Mouse (Mus musculus) MEL (cell line): ENCODE data around the gene Pex3. TPM values are rescaled to one million over a fixed set of nuclear protein-coding genes. Genes with fewer than 3 reads are reported as not detected.

Source experiments
- DNase-seq: peaks from one replicate; pipeline ENCODE4 v3.0.0; 2011; ENCODE audit warnings: low read depth, low spot score
- H3K27ac ChIP-seq: 2 replicates; pipeline ENCODE4 v1.5.1; 2012; ENCODE audit warnings: low read depth, mild to moderate bottlenecking, control low read depth, low read length, moderate library complexity; ENCODE audit not compliant: control insufficient read depth
- H3K27me3 ChIP-seq, 2 experiments: fragments of 150-350 bp in 1 of 2; sonication (generic) in 1 of 2; 2 replicates each; pipeline ENCODE4 v1.6.1; 2012; ENCODE audit warnings: low read length in 2 of 2, mild to moderate bottlenecking in 2 of 2, improper control_type of control experiment in 1 of 2, moderate library complexity in 1 of 2; ENCODE audit not compliant: insufficient read depth in 2 of 2, control insufficient read depth in 1 of 2
- H3K36me3 ChIP-seq, 2 experiments: 2 replicates each; pipeline ENCODE4 v1.6.1; 2012 to 2014; ENCODE audit warnings: low read length in 2 of 2, improper control_type of control experiment in 1 of 2, inconsistent platforms in 1 of 2, mild to moderate bottlenecking in 1 of 2; ENCODE audit not compliant: insufficient read depth in 2 of 2, control insufficient read depth in 1 of 2
- H3K4me1 ChIP-seq, 2 experiments: fragments of 150-350 bp in 1 of 2; sonication (generic) in 1 of 2; 2 replicates each; pipeline ENCODE4 v1.6.1; 2012; ENCODE audit warnings: low read length in 2 of 2, improper control_type of control experiment in 1 of 2, mild to moderate bottlenecking in 1 of 2; ENCODE audit not compliant: insufficient read depth in 2 of 2, control insufficient read depth in 1 of 2
- H3K4me3 ChIP-seq, 2 experiments: fragments of 150-350 bp in 1 of 2; sonication (generic) in 1 of 2; 2 replicates each; pipeline ENCODE4 v1.5.1; 2012; ENCODE audit warnings: low read depth in 2 of 2, low read length in 2 of 2, mild to moderate bottlenecking in 2 of 2, moderate library complexity in 2 of 2, control low read depth in 1 of 2, improper control_type of control experiment in 1 of 2; ENCODE audit not compliant: control insufficient read depth in 1 of 2, insufficient read depth in 1 of 2
- H3K79me2 ChIP-seq: 2 replicates; pipeline ENCODE4 v1.6.1; 2012; ENCODE audit warnings: mild to moderate bottlenecking, low read length, moderate library complexity; ENCODE audit not compliant: control insufficient read depth, poor library complexity, insufficient read depth
- H3K9ac ChIP-seq: 2 replicates; pipeline ENCODE4 v1.6.1; 2012; ENCODE audit warnings: low read depth, mild to moderate bottlenecking, control low read depth, low read length, moderate library complexity; ENCODE audit not compliant: control insufficient read depth, poor library complexity, severe bottlenecking
- H3K9me3 ChIP-seq: fragments of 150-350 bp; sonication (generic); replicated peaks from 2 replicates; pipeline ENCODE4 v1.6.1; 2012; ENCODE audit warnings: mild to moderate bottlenecking, low read length, improper control_type of control experiment, moderate library complexity; ENCODE audit not compliant: insufficient read depth
- CHD1 ChIP-seq: IDR thresholded peaks from 2 replicates; pipeline ENCODE4 v1.6.1; 2012; ENCODE audit warnings: low read depth, mild to moderate bottlenecking, inconsistent platforms, low read length, improper control_type of control experiment
- CHD2 ChIP-seq: IDR thresholded peaks from 2 replicates; pipeline ENCODE4 v1.6.1; 2011; ENCODE audit warnings: low read length, improper control_type of control experiment
- EP300 ChIP-seq, 2 experiments: IDR thresholded peaks; 2 replicates each; pipeline ENCODE4 v1.6.1; 2011; ENCODE audit warnings: improper control_type of control experiment in 2 of 2, low read length in 2 of 2, low read depth in 1 of 2, mild to moderate bottlenecking in 1 of 2
- GABPA ChIP-seq: IDR thresholded peaks from 2 replicates; pipeline ENCODE4 v1.6.1; 2012; ENCODE audit warnings: low read depth, mild to moderate bottlenecking, inconsistent platforms, low read length, improper control_type of control experiment, moderate library complexity
- GATA1 ChIP-seq: IDR thresholded peaks from 2 replicates; pipeline ENCODE4 v1.6.1; 2011; ENCODE audit warnings: low read depth, low read length, improper control_type of control experiment
- HCFC1 ChIP-seq: IDR thresholded peaks from 2 replicates; pipeline ENCODE4 v1.6.1; 2012; ENCODE audit warnings: low read depth, mild to moderate bottlenecking, inconsistent platforms, low read length, improper control_type of control experiment, moderate library complexity
- MAX ChIP-seq: IDR thresholded peaks from 2 replicates; pipeline ENCODE4 v1.6.1; 2011; ENCODE audit warnings: low read length, improper control_type of control experiment
- MAZ ChIP-seq: IDR thresholded peaks from 2 replicates; pipeline ENCODE4 v1.6.1; 2012; ENCODE audit warnings: low read depth, mild to moderate bottlenecking, inconsistent platforms, low read length, improper control_type of control experiment
- MEF2A ChIP-seq: IDR thresholded peaks from 2 replicates; pipeline ENCODE4 v1.6.1; 2014; ENCODE audit warnings: low read depth, mild to moderate bottlenecking, inconsistent platforms, low read length, improper control_type of control experiment; ENCODE audit not compliant: poor library complexity, insufficient replicate concordance, severe bottlenecking; ENCODE audit errors: extremely low read depth
- MYB ChIP-seq: IDR thresholded peaks from 2 replicates; pipeline ENCODE4 v1.6.1; 2011; ENCODE audit warnings: mild to moderate bottlenecking, low read depth, low read length, improper control_type of control experiment
- MYC ChIP-seq: IDR thresholded peaks from 2 replicates; pipeline ENCODE4 v1.6.1; 2011; ENCODE audit warnings: low read depth, mild to moderate bottlenecking, low read length, improper control_type of control experiment, moderate library complexity
- NELFE ChIP-seq: IDR thresholded peaks from 2 replicates; pipeline ENCODE4 v1.6.1; 2011; ENCODE audit warnings: low read depth, low read length, improper control_type of control experiment
- NRF1 ChIP-seq: IDR thresholded peaks from 2 replicates; pipeline ENCODE4 v1.6.1; 2014; ENCODE audit warnings: low read depth, mild to moderate bottlenecking, inconsistent platforms, low read length, improper control_type of control experiment, moderate library complexity; ENCODE audit not compliant: poor library complexity, insufficient read depth, severe bottlenecking
- POLR2A ChIP-seq, 2 experiments: IDR thresholded peaks; 2 replicates each; pipeline ENCODE4 v1.6.1; 2011 to 2012; ENCODE audit warnings: low read length in 2 of 2, mild to moderate bottlenecking in 2 of 2, control low read depth in 1 of 2, improper control_type of control experiment in 1 of 2, low read depth in 1 of 2, moderate library complexity in 1 of 2; ENCODE audit not compliant: control insufficient read depth in 1 of 2, insufficient read depth in 1 of 2, poor library complexity in 1 of 2
- POLR2AphosphoS5 ChIP-seq: IDR thresholded peaks from 2 replicates; pipeline ENCODE4 v1.6.1; 2012; ENCODE audit warnings: low read depth, borderline replicate concordance, mild to moderate bottlenecking, inconsistent platforms, low read length, moderate library complexity, mixed read lengths
- RAD21 ChIP-seq: IDR thresholded peaks from 2 replicates; pipeline ENCODE4 v1.6.1; 2011; ENCODE audit warnings: mild to moderate bottlenecking, low read depth, low read length, improper control_type of control experiment
- RCOR1 ChIP-seq: IDR thresholded peaks from 2 replicates; pipeline ENCODE4 v1.6.1; 2012; ENCODE audit warnings: low read depth, mild to moderate bottlenecking, inconsistent platforms, low read length, improper control_type of control experiment
- UBTF ChIP-seq: IDR thresholded peaks from 2 replicates; pipeline ENCODE4 v1.6.1; 2012; ENCODE audit warnings: low read depth, mild to moderate bottlenecking, inconsistent platforms, low read length, improper control_type of control experiment, moderate library complexity, borderline replicate concordance; ENCODE audit not compliant: insufficient read depth
- USF1 ChIP-seq: IDR thresholded peaks from 2 replicates; pipeline ENCODE4 v1.6.1; 2014; ENCODE audit warnings: low read depth, mild to moderate bottlenecking, inconsistent platforms, low read length, improper control_type of control experiment, moderate library complexity
- USF2 ChIP-seq, 2 experiments: IDR thresholded peaks; 2 replicates each; pipeline ENCODE4 v1.6.1; 2011 to 2012; ENCODE audit warnings: improper control_type of control experiment in 2 of 2, low read length in 2 of 2, borderline replicate concordance in 1 of 2, inconsistent platforms in 1 of 2, low read depth in 1 of 2, mild to moderate bottlenecking in 1 of 2; ENCODE audit not compliant: insufficient read depth in 1 of 2
- ZC3H11A ChIP-seq: IDR thresholded peaks from 2 replicates; pipeline ENCODE4 v1.6.1; 2012; ENCODE audit warnings: low read depth, mild to moderate bottlenecking, inconsistent platforms, low read length, improper control_type of control experiment
- ZMIZ1 ChIP-seq: IDR thresholded peaks from 2 replicates; pipeline ENCODE4 v1.6.1; 2012; ENCODE audit warnings: low read depth, mild to moderate bottlenecking, inconsistent platforms, low read length, improper control_type of control experiment, moderate library complexity
- ZNF384 ChIP-seq: IDR thresholded peaks from 2 replicates; pipeline ENCODE4 v1.6.1; 2012; ENCODE audit warnings: low read depth, mild to moderate bottlenecking, inconsistent platforms, low read length, improper control_type of control experiment
- polyA plus RNA-seq, 2 experiments: library from polyadenylated mRNA; stranded (reverse) in 1 of 2; unstranded in 1 of 2; fragments of >175 nt in 1 of 2; fragments of >200 nt in 1 of 2; gene quantifications; 2 replicates each; pipeline versions ENCODE4 v1.2.1 to v1.2.4; 2012; ENCODE audit warnings: low replicate concordance in 2 of 2, low read depth in 1 of 2; ENCODE audit not compliant: insufficient read length in 2 of 2, insufficient read depth in 1 of 2, missing spikeins in 1 of 2
- total RNA-seq: library from RNA; depleted of rRNA; stranded (reverse); fragments of 300-350 nt; gene quantifications from 2 replicates; pipeline ENCODE4 v1.2.3, GENCODE M21; 2012

Pex3 gene
- total and polyA plus RNA-seq, 3 experiments = 13.8 to 15.1 TPM; not detected in 1

- no peak overlapping the region for H3K4me3 ChIP-seq
- no peaks in the 10 kb centered on the region for H3K4me1 ChIP-seq
- H3K9me3 ChIP-seq = no peaks in the 10 kb centered on the region
- no peak overlapping the region for H3K27ac ChIP-seq
- no peaks in the 10 kb centered on the region; a peak in 1 of 4 replicates for H3K27me3 ChIP-seq
- no peak for DNase-seq
- TF ChIP-seq HCFC1 (no peak), MAX (no peak), MAZ (no peak), MYB (no peak), EP300 (IDR thresholded peaks at IDR 0.05; ENCODE audit: low read depth in 1 of 2, low read length in 2 of 2) (no peak), ZNF384 (no peak), CHD2 (no peak), USF1 (no peak), POLR2AphosphoS5 (no peak), GATA1 (no peak), USF2 (IDR thresholded peaks at IDR 0.05; ENCODE audit: borderline replicate concordance in 1 of 2, insufficient read depth in 1 of 2, low read depth in 1 of 2, low read length in 2 of 2) (no peak), UBTF (no peak), ZMIZ1 (no peak), CHD1 (no peak), NRF1 (no peak), MYC (no peak), ZC3H11A (no peak), NELFE (no peak), GABPA (no peak)
- TF ChIP-seq, all 39 proteins: peak for 0
- Histone ChIP-seq H3K36me3 (no peaks in the 10 kb centered on the region), H3K9ac (no peak overlapping the region), H3K79me2 (no peaks in the 10 kb centered on the region)
Measured at GRCm38 (mm10) chr10:13593529-13593928, 40.6 kb upstream of the Pex3 start.

- H3K27ac ChIP-seq = no peak overlapping the region
- H3K27me3 ChIP-seq = no peaks in the 10 kb centered on the region; a peak in 1 of 4 replicates
- H3K36me3 ChIP-seq = no peaks in the 10 kb centered on the region
- no peaks in the 10 kb centered on the region for H3K4me1 ChIP-seq
- H3K9me3 ChIP-seq = no peaks in the 10 kb centered on the region
- no peak overlapping the region for H3K4me3 ChIP-seq
- TF ChIP-seq ZMIZ1 (no peak), CHD1 (no peak), NRF1 (no peak), NELFE (no peak), RCOR1 (no peak), RAD21 (no peak), GATA1 (no peak), MAX (no peak), HCFC1 (no peak), POLR2A (IDR thresholded peaks at IDR 0.05; ENCODE audit: control insufficient read depth in 1 of 2, insufficient read depth in 1 of 2, low read depth in 1 of 2, low read length in 2 of 2, poor library complexity in 1 of 2) (no peak), CHD2 (no peak), EP300 (IDR thresholded peaks at IDR 0.05; ENCODE audit: low read depth in 1 of 2, low read length in 2 of 2) (no peak), MEF2A (no peak), POLR2AphosphoS5 (no peak)
- no peaks in the 10 kb centered on the region for H3K79me2 ChIP-seq
- no peak overlapping the region for H3K9ac ChIP-seq
- DNase-seq = no peak
Measured at GRCm38 (mm10) chr10:13592196-13592595, 39.3 kb upstream of the Pex3 start.
